Mouse (Mus musculus): ENCODE results near the gene Twist2. TPM values are rescaled to one million over a fixed set of nuclear protein-coding genes. Genes with fewer than 3 reads are reported as not detected.

The Twist2 gene
- polyA plus RNA-seq, 1 experiment from 2014 or later, result 65.0 TPM

- H3K9me3 ChIP-seq, result no peaks in the 10 kb centered on the region
- H3K9ac ChIP-seq, result no peak overlapping the region
- no peak for ATAC-seq (ENCODE audit: insufficient number of reproducible peaks, insufficient read depth, low FRiP score, low TSS enrichment)
- H3K27me3 ChIP-seq, result no peaks in the 10 kb centered on the region
- H3K4me2 ChIP-seq (replicated peaks), result no peak overlapping the region
- H3K4me1 ChIP-seq, result 0 out of 2 replicates have a peak, but pooled peaks cover 6% of the 10 kb centered on the region
- 83% methylated on average over 9 of the region's 9 CpGs for WGBS
- H3K4me3 ChIP-seq, result no peak overlapping the region
- no peaks in the 10 kb centered on the region for H3K36me3 ChIP-seq
- no peak overlapping the region for H3K27ac ChIP-seq
Measured at GRCm38 (mm10) chr1:91856771-91857664, 55.8 kb downstream of the Twist2 start.

- no peak overlapping the region for H3K9ac ChIP-seq
- H3K4me2 ChIP-seq (replicated peaks), result no peak overlapping the region
- H3K4me1 ChIP-seq, result 0 out of 2 replicates have a peak, but pooled peaks cover 6% of the 10 kb centered on the region
- ATAC-seq (ENCODE audit: insufficient number of reproducible peaks, insufficient read depth, low FRiP score, low TSS enrichment), result no peak
- 80% methylated on average over 11 of the region's 11 CpGs for WGBS
- no peak overlapping the region for H3K27ac ChIP-seq
- no peaks in the 10 kb centered on the region for H3K27me3 ChIP-seq
- no peaks in the 10 kb centered on the region for H3K36me3 ChIP-seq
- H3K4me3 ChIP-seq, result no peak overlapping the region
- no peaks in the 10 kb centered on the region for H3K9me3 ChIP-seq
Measured at GRCm38 (mm10) chr1:91858101-91858790, 57.0 kb downstream of the Twist2 start.

- Histone ChIP-seq H3K9ac (no peak overlapping the region), H3K4me3 (no peak overlapping the region), H3K27me3 (no peaks in the 10 kb centered on the region), H3K27ac (no peak overlapping the region), H3K4me1 (0 out of 2 replicates have a peak, but pooled peaks cover 6% of the 10 kb centered on the region), H3K36me3 (no peaks in the 10 kb centered on the region), H3K4me2 (replicated peaks) (no peak overlapping the region), H3K9me3 (no peaks in the 10 kb centered on the region)
- 97% methylated on average over 1 of the region's 1 CpGs for WGBS
- ATAC-seq (ENCODE audit: insufficient number of reproducible peaks, insufficient read depth, low FRiP score, low TSS enrichment), result no peak
Measured at GRCm38 (mm10) chr1:91858901-91859300, 57.6 kb downstream of the Twist2 start.

GRCm38 (mm10) chr1:91861511-91861910 lies 60.2 kb downstream of the Twist2 start:
- WGBS, result 75% methylated on average over 7 of the region's 7 CpGs
- Histone ChIP-seq H3K4me1 (0 out of 2 replicates have a peak, but pooled peaks cover 6% of the 10 kb centered on the region), H3K9ac (no peak overlapping the region), H3K36me3 (no peaks in the 10 kb centered on the region), H3K4me3 (no peak overlapping the region), H3K27me3 (no peaks in the 10 kb centered on the region), H3K4me2 (replicated peaks) (no peak overlapping the region), H3K27ac (no peak overlapping the region), H3K9me3 (no peaks in the 10 kb centered on the region)
- ATAC-seq (ENCODE audit: insufficient number of reproducible peaks, insufficient read depth, low FRiP score, low TSS enrichment), result no peak

- H3K27ac ChIP-seq, result no peak overlapping the region
- no peaks in the 10 kb centered on the region for H3K36me3 ChIP-seq
- H3K27me3 ChIP-seq, result no peaks in the 10 kb centered on the region
- ATAC-seq (ENCODE audit: insufficient number of reproducible peaks, insufficient read depth, low FRiP score, low TSS enrichment), result no peak
- H3K9ac ChIP-seq, result no peak overlapping the region
- no peak overlapping the region for H3K4me3 ChIP-seq
- H3K9me3 ChIP-seq, result no peaks in the 10 kb centered on the region
- no peak overlapping the region for H3K4me2 ChIP-seq (replicated peaks)
- 72% methylated on average over 2 of the region's 2 CpGs for WGBS
- 0 out of 2 replicates have a peak, but pooled peaks cover 1% of the 10 kb centered on the region for H3K4me1 ChIP-seq
Measured at GRCm38 (mm10) chr1:91866001-91866400, 64.7 kb downstream of the Twist2 start.

- ATAC-seq (ENCODE audit: insufficient number of reproducible peaks, insufficient read depth, low FRiP score, low TSS enrichment), result no peak
- H3K27ac ChIP-seq, result no peak overlapping the region
- H3K9ac ChIP-seq, result no peak overlapping the region
- H3K4me3 ChIP-seq, result no peak overlapping the region
- H3K9me3 ChIP-seq, result no peaks in the 10 kb centered on the region
- H3K4me1 ChIP-seq, result peaks cover 25% of the 10 kb centered on the region
- H3K27me3 ChIP-seq, result no peaks in the 10 kb centered on the region
- H3K36me3 ChIP-seq, result no peaks in the 10 kb centered on the region
- no peak overlapping the region for H3K4me2 ChIP-seq (replicated peaks)
- 43% methylated on average over 6 of the region's 6 CpGs for WGBS
Measured at GRCm38 (mm10) chr1:91871101-91871500, 69.8 kb downstream of the Twist2 start.

- no peaks in the 10 kb centered on the region for H3K36me3 ChIP-seq
- 34% methylated on average over 8 of the region's 8 CpGs for WGBS
- H3K4me3 ChIP-seq, result no peak overlapping the region
- H3K9ac ChIP-seq, result no peak overlapping the region
- H3K27ac ChIP-seq, result peak overlapping the region; percentile 55
- no peaks in the 10 kb centered on the region for H3K9me3 ChIP-seq
- ATAC-seq (ENCODE audit: insufficient number of reproducible peaks, insufficient read depth, low FRiP score, low TSS enrichment), result peak; percentile 69
- H3K27me3 ChIP-seq, result no peaks in the 10 kb centered on the region
- H3K4me1 ChIP-seq, result peaks cover 25% of the 10 kb centered on the region
- H3K4me2 ChIP-seq (replicated peaks), result 0 out of 2 replicates have a peak overlapping the region, but pooled peaks have one; percentile 16
Measured at GRCm38 (mm10) chr1:91872388-91873059, 71.3 kb downstream of the Twist2 start.

- H3K4me1 ChIP-seq, result peaks cover 31% of the 10 kb centered on the region
- no peaks in the 10 kb centered on the region for H3K27me3 ChIP-seq
- H3K27ac ChIP-seq, result no peak overlapping the region; the same call in 1 of the 2 replicates
- H3K36me3 ChIP-seq, result no peaks in the 10 kb centered on the region
- no peak overlapping the region for H3K9ac ChIP-seq
- no peak overlapping the region for H3K4me2 ChIP-seq (replicated peaks)
- ATAC-seq (ENCODE audit: insufficient number of reproducible peaks, insufficient read depth, low FRiP score, low TSS enrichment), result no peak
- no peak overlapping the region for H3K4me3 ChIP-seq
- 50% methylated on average over 10 of the region's 10 CpGs for WGBS
- H3K9me3 ChIP-seq, result no peaks in the 10 kb centered on the region
Measured at GRCm38 (mm10) chr1:91873572-91874285, 72.5 kb downstream of the Twist2 start.

- peaks cover 32% of the 10 kb centered on the region for H3K4me1 ChIP-seq
- no peak overlapping the region for H3K4me3 ChIP-seq
- no peaks in the 10 kb centered on the region for H3K9me3 ChIP-seq
- no peak overlapping the region for H3K4me2 ChIP-seq (replicated peaks)
- H3K36me3 ChIP-seq, result no peaks in the 10 kb centered on the region
- H3K27me3 ChIP-seq, result no peaks in the 10 kb centered on the region
- 21% methylated on average over 2 of the region's 2 CpGs for WGBS
- no peak overlapping the region for H3K27ac ChIP-seq
- no peak for ATAC-seq (ENCODE audit: insufficient number of reproducible peaks, insufficient read depth, low FRiP score, low TSS enrichment)
- no peak overlapping the region for H3K9ac ChIP-seq
Measured at GRCm38 (mm10) chr1:91874633-91875032, 73.4 kb downstream of the Twist2 start.

GRCm38 (mm10) chr1:91875042-91875720 lies 73.9 kb downstream of the Twist2 start:
- Histone ChIP-seq H3K9me3 (no peaks in the 10 kb centered on the region), H3K27ac (no peak overlapping the region), H3K4me2 (replicated peaks) (no peak overlapping the region), H3K27me3 (no peaks in the 10 kb centered on the region), H3K9ac (no peak overlapping the region), H3K36me3 (no peaks in the 10 kb centered on the region), H3K4me3 (no peak overlapping the region), H3K4me1 (peaks cover 32% of the 10 kb centered on the region)
- WGBS, result 68% methylated on average over 7 of the region's 7 CpGs
- no peak for ATAC-seq (ENCODE audit: insufficient number of reproducible peaks, insufficient read depth, low FRiP score, low TSS enrichment)

Measured in embryonic facial prominence, embryonic 12.5 days (tissue).